Mouse (Mus musculus): ENCODE measurements around the gene Omp. TPM values are rescaled to one million over a fixed set of nuclear protein-coding genes. Genes with fewer than 3 reads are reported as not detected.

The Omp gene
- total and polyA plus RNA-seq, 3 experiments: 0.22 TPM; not detected in 2

DNA sequence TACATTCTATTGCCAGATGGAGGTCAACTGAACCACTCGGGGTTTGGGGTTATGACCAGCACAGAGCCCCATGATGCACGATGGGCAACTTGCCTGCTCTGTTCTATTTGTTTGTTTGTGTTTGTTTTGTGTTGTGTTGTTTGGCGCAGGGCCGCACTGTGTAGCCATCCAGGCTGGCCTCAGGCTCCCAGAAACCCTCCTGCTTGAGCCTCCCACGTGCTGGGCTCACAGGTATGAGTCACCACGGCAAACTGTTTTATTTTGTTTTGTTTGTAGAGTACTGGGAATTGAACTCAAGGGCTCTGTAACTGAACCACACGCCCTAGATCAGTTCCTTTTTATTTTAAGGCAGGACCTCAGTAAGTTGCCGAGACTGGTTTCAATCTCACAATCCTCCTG lies 1.1 kb upstream of the Omp start:
- peaks cover 43% of the 10 kb centered on the region for H3K27me3 ChIP-seq (ENCODE audit: insufficient read depth, low read length)
- TF ChIP-seq POLR2AphosphoS5 (IDR thresholded peaks at IDR 0.05; ENCODE audit: insufficient replicate concordance, low read depth, low read length) (no peak), TAL1 (conservative IDR thresholded peaks at IDR 0.05; ENCODE audit: low read depth, low read length) (no peak), CTCF (IDR thresholded peaks at IDR 0.05; ENCODE audit: low read depth, low read length) (no peak), GATA1 (IDR thresholded peaks at IDR 0.05; ENCODE audit: borderline replicate concordance, low read length) (no peak), GATA2 (IDR thresholded peaks at IDR 0.05; ENCODE audit: borderline replicate concordance, low read depth, low read length) (no peak)
- no peaks in the 10 kb centered on the region for H3K9me3 ChIP-seq (replicated peaks)
- no peak for ATAC-seq (ENCODE audit: extremely low read depth, insufficient number of reproducible peaks, low FRiP score, poor library complexity, severe bottlenecking)
- no peak overlapping the region for H3K4me3 ChIP-seq (ENCODE audit: low read depth, low read length)
- no peak for DNase-seq (ENCODE audit: low spot score)
- no peaks in the 10 kb centered on the region for H3K4me1 ChIP-seq (ENCODE audit: insufficient read depth, low read depth, low read length)
- no peaks in the 10 kb centered on the region for H3K36me3 ChIP-seq (replicated peaks)

GRCm38 (mm10) chr7:98145842-98146446 lies 642 bp upstream of the Omp start:
- peaks cover 41% of the 10 kb centered on the region for H3K27me3 ChIP-seq (ENCODE audit: insufficient read depth, low read length)
- no peak for DNase-seq (ENCODE audit: low spot score)
- no peak for TF ChIP-seq TAL1 (conservative IDR thresholded peaks at IDR 0.05; ENCODE audit: low read depth, low read length)
- TF ChIP-seq POLR2AphosphoS5 (IDR thresholded peaks at IDR 0.05; ENCODE audit: insufficient replicate concordance, low read depth, low read length): no peak
- TF ChIP-seq GATA2 (IDR thresholded peaks at IDR 0.05; ENCODE audit: borderline replicate concordance, low read depth, low read length): no peak
- TF ChIP-seq GATA1 (IDR thresholded peaks at IDR 0.05; ENCODE audit: borderline replicate concordance, low read length): no peak
- no peak overlapping the region for H3K4me3 ChIP-seq (ENCODE audit: low read depth, low read length)
- no peaks in the 10 kb centered on the region for H3K4me1 ChIP-seq (ENCODE audit: insufficient read depth, low read depth, low read length)
- no peak for ATAC-seq (ENCODE audit: extremely low read depth, insufficient number of reproducible peaks, low FRiP score, poor library complexity, severe bottlenecking)
- no peaks in the 10 kb centered on the region for H3K9me3 ChIP-seq (replicated peaks)
- H3K36me3 ChIP-seq (replicated peaks): no peaks in the 10 kb centered on the region

- no peaks in the 10 kb centered on the region for H3K9me3 ChIP-seq (replicated peaks)
- DNase-seq (ENCODE audit: low spot score) (no peak), ATAC-seq (ENCODE audit: extremely low read depth, insufficient number of reproducible peaks, low FRiP score, poor library complexity, severe bottlenecking) (no peak)
- no peak for TF ChIP-seq CTCF (IDR thresholded peaks at IDR 0.05; ENCODE audit: low read depth, low read length)
- TF ChIP-seq POLR2AphosphoS5 (IDR thresholded peaks at IDR 0.05; ENCODE audit: insufficient replicate concordance, low read depth, low read length): no peak
- TF ChIP-seq GATA1 (IDR thresholded peaks at IDR 0.05; ENCODE audit: borderline replicate concordance, low read length): no peak
- no peak for TF ChIP-seq TAL1 (conservative IDR thresholded peaks at IDR 0.05; ENCODE audit: low read depth, low read length)
- H3K27me3 ChIP-seq (ENCODE audit: insufficient read depth, low read length): peaks cover 25% of the 10 kb centered on the region
- H3K4me1 ChIP-seq (ENCODE audit: insufficient read depth, low read depth, low read length): no peaks in the 10 kb centered on the region
- H3K36me3 ChIP-seq (replicated peaks): no peaks in the 10 kb centered on the region
- no peak overlapping the region for H3K4me3 ChIP-seq (ENCODE audit: low read depth, low read length)
Measured at GRCm38 (mm10) chr7:98142648-98143047, 2.7 kb downstream of the Omp start.

DNA sequence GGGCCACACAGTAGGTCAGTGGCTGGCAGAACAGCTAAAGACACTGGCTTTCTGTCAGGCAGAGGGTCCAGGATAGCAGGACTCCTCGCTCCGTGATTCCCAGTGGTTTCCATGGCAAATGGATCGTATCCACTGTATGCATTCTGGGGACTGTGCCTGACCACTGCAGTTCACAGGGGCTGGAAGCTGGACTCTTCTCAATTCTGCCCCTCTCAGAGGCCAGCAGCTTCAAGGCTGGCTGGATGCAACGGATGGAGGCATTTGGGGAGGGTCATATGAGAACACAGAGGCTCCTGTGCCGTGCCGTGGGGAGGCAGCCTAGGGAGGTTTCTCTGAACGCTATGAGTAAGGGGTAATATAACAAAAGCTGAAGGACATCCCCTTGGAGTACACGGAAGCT lies 3.1 kb downstream of the Omp start:
- Histone ChIP-seq H3K27me3 (ENCODE audit: insufficient read depth, low read length) (peaks cover 23% of the 10 kb centered on the region), H3K4me3 (ENCODE audit: low read depth, low read length) (no peak overlapping the region), H3K9me3 (replicated peaks) (no peaks in the 10 kb centered on the region), H3K4me1 (ENCODE audit: insufficient read depth, low read depth, low read length) (no peaks in the 10 kb centered on the region), H3K36me3 (replicated peaks) (no peaks in the 10 kb centered on the region)
- DNase-seq (ENCODE audit: low spot score) (no peak), ATAC-seq (ENCODE audit: extremely low read depth, insufficient number of reproducible peaks, low FRiP score, poor library complexity, severe bottlenecking) (no peak)
- TF ChIP-seq GATA2 (IDR thresholded peaks at IDR 0.05; ENCODE audit: borderline replicate concordance, low read depth, low read length) (no peak), POLR2AphosphoS5 (IDR thresholded peaks at IDR 0.05; ENCODE audit: insufficient replicate concordance, low read depth, low read length) (no peak), CTCF (IDR thresholded peaks at IDR 0.05; ENCODE audit: low read depth, low read length) (no peak), TAL1 (conservative IDR thresholded peaks at IDR 0.05; ENCODE audit: low read depth, low read length) (no peak), GATA1 (IDR thresholded peaks at IDR 0.05; ENCODE audit: borderline replicate concordance, low read length) (no peak)

DNA sequence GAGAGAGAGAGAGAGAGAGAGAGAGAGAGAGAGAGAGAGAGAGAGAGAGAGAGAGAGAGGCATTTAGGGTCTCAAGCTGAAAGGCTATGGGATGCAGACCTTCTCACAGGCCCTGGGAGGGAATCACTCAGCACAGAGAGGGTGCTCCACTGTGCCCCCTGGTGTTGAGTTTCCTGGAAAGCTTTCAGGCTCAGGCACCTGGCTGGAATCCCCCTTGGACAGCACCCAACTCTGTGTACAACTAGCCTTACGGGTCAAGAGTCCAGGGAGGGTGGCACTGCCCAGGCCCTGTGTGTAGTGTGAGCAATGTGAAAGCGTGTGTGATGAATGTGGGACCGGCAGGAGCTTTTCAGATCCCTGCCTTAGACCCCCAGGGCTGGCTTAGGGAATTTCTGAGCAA lies 4.1 kb downstream of the Omp start:
- DNase-seq (ENCODE audit: low spot score) (no peak), ATAC-seq (ENCODE audit: extremely low read depth, insufficient number of reproducible peaks, low FRiP score, poor library complexity, severe bottlenecking) (no peak)
- Histone ChIP-seq H3K36me3 (replicated peaks) (no peaks in the 10 kb centered on the region), H3K9me3 (replicated peaks) (no peaks in the 10 kb centered on the region), H3K4me1 (ENCODE audit: insufficient read depth, low read depth, low read length) (no peaks in the 10 kb centered on the region), H3K4me3 (ENCODE audit: low read depth, low read length) (no peak overlapping the region), H3K27me3 (ENCODE audit: insufficient read depth, low read length) (peaks cover 23% of the 10 kb centered on the region)
- TF ChIP-seq POLR2AphosphoS5 (IDR thresholded peaks at IDR 0.05; ENCODE audit: insufficient replicate concordance, low read depth, low read length) (no peak), GATA1 (IDR thresholded peaks at IDR 0.05; ENCODE audit: borderline replicate concordance, low read length) (no peak), CTCF (IDR thresholded peaks at IDR 0.05; ENCODE audit: low read depth, low read length) (no peak), GATA2 (IDR thresholded peaks at IDR 0.05; ENCODE audit: borderline replicate concordance, low read depth, low read length) (no peak), TAL1 (conservative IDR thresholded peaks at IDR 0.05; ENCODE audit: low read depth, low read length) (no peak)

GRCm38 (mm10) chr7:98140597-98140996 lies 4.7 kb downstream of the Omp start:
- TF ChIP-seq GATA1 (IDR thresholded peaks at IDR 0.05; ENCODE audit: borderline replicate concordance, low read length): no peak
- TF ChIP-seq POLR2AphosphoS5 (IDR thresholded peaks at IDR 0.05; ENCODE audit: insufficient replicate concordance, low read depth, low read length): no peak
- no peak for TF ChIP-seq TAL1 (conservative IDR thresholded peaks at IDR 0.05; ENCODE audit: low read depth, low read length)
- TF ChIP-seq GATA2 (IDR thresholded peaks at IDR 0.05; ENCODE audit: borderline replicate concordance, low read depth, low read length): no peak
- no peak for TF ChIP-seq CTCF (IDR thresholded peaks at IDR 0.05; ENCODE audit: low read depth, low read length)
- Histone ChIP-seq H3K36me3 (replicated peaks) (no peaks in the 10 kb centered on the region), H3K27me3 (ENCODE audit: insufficient read depth, low read length) (peaks cover 25% of the 10 kb centered on the region), H3K9me3 (replicated peaks) (no peaks in the 10 kb centered on the region), H3K4me3 (ENCODE audit: low read depth, low read length) (no peak overlapping the region), H3K4me1 (ENCODE audit: insufficient read depth, low read depth, low read length) (no peaks in the 10 kb centered on the region)
- ATAC-seq (ENCODE audit: extremely low read depth, insufficient number of reproducible peaks, low FRiP score, poor library complexity, severe bottlenecking) (no peak), DNase-seq (ENCODE audit: low spot score) (no peak)
